Mouse (Mus musculus) thymus, adult 2 months (tissue): ENCODE results near the gene Nfkbib.

Experiments used
- CTCF ChIP-seq: fragments of 200-500 bp; IDR thresholded peaks from 2 replicates; pipeline ENCODE4 v1.5.1; 2012; ENCODE audit warnings: mild to moderate bottlenecking, control low read depth, low read length, moderate library complexity, borderline replicate concordance; ENCODE audit not compliant: control insufficient read depth, poor library complexity, insufficient read depth; ENCODE audit errors: extremely low read depth
- POLR2A ChIP-seq: fragments of 200-500 bp; IDR thresholded peaks from 2 replicates; pipeline ENCODE4 v1.6.1; 2012; ENCODE audit warnings: mild to moderate bottlenecking, low read length, control low read depth, moderate library complexity; ENCODE audit not compliant: control insufficient read depth, poor library complexity, insufficient read depth; ENCODE audit errors: extremely low read depth

GRCm38 (mm10) chr7:28774164-28774563 lies 6.9 kb upstream of the Nfkbib start:
- TF ChIP-seq CTCF = no peak
- no peak for TF ChIP-seq POLR2A
